Mouse (Mus musculus) cerebral cortex, adult 2 months (tissue): ENCODE measurements around the gene Zfp146.

Experiments
- WGBS: fragments of 180-500 bp; shearing (Covaris S2); methylation state at CpG from one replicate; pipeline ENCODE4 v1.1.7; 2018; 5-methylcytosine and 5-hydroxymethylcytosine counted together

Gene Zfp146

DNA sequence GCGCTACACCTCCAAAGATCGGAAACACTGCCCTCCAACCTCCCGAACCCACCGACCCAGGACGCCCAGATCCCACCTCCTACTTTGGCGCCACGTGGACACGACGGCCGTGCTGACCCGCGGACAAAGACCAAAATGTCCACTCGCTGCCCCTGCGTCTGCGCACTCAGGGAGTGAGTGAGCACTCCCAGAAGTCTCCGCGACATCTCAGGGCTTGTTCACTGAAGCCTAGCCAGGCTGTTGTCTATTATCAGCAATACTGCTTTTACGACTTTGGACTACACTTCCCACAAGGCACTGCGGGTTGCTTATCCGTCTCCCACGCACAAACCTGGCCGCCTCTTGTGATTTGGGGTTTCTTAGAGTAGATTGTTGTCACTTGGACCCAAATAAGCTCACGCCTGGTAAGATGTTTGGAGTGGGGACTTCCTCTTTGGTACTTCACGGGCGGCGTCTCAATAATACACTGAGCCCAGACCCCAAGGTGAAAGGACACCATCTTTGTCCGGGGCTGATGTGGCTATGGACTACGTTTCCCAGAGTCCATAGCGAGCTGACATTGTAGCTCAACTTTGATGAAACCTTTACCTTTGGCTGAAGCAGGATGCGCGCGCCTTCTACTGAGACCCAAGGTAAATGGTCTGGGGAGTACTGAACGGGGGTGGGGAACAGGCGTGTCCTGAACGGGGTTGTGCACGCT, at the start of gene Zfp146:
Gene Zfp146 (minus strand): TSS at position 168 of the 700 bp plus-strand sequence.
- under 1% methylated on average over 36 of the region's 36 CpGs for WGBS

DNA sequence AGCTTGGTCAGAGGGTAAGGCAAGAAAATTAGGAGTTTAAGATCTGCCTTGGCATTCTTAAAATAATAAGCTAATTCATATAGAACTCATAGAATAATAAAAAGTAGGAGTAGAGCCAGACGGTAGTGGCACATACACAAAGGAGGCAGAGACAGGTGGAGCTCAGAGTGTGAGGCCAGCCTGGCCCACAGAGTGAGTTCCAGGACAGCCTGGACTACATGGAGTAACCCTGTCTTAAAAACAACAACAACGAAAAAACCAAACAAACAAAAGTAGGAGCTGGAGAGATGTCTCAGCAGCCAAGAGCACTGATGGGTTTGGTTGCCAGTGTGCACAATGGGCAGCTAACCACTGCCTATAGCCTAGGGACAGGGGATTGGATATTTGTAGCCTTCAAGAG, 47.7 kb upstream of the Zfp146 start:
- 82% methylated on average over 2 of the region's 2 CpGs for WGBS

DNA sequence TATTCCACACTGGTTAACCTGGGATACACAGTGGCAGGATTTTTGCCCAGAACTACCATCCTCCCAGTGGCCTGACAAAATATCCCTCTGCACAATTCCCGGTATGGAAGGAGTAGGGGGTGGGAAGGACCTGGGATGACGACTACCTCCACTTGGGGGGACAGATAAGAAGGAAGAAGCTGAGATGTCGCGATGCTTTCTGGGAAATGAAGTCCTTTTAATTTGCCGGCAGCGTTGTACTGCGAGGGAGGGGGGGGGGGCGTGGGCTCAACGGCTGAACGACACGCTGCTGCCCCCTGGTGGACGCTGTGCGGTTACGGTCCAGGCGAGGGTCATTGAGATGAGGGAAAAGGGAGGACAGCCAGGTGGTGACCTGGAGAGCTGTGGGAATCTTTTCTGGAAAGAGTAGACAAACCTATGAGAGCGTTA, 47.2 kb upstream of the Zfp146 start:
- WGBS: under 1% methylated on average over 15 of the region's 16 CpGs

DNA sequence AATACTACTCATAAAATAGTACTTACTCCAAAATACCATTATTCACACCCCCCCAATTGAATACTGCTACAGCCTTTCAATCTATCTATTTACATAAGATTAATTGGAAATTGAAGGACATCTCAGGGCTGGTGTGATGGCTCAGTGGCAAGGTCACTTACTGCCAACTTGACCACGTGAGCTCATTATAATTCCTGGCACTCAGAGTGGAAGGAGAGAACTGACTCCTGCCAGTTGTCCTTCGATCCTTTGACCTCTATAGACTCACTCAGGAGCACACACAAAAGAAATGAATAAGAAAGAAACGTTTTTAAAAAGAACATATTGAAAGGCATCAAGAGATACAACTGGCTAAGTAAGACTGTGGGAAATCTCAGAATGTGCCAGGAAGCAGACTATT, 46.3 kb upstream of the Zfp146 start:
- WGBS: 68% methylated on average over 3 of the region's 3 CpGs

DNA sequence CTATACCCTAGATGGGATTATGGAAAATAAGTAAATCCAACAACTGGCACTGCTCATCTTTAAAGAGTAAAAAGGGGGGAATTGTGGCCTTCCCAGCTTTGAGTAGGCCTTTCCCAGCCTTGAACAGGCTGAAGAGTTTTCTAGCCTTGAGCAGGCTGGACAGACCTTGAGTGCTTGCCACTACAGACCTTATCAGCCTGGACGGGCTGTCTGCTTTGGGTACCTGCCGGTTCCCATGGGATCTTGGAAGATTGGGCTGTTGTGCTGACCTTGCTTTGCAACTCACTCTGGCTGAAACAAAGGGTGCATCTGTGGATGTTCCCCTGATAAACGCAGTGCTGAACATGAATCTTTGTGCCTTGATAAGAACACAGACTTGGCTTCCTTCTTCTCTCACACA, 44.3 kb upstream of the Zfp146 start:
- WGBS: 94% methylated on average over 3 of the region's 3 CpGs

DNA sequence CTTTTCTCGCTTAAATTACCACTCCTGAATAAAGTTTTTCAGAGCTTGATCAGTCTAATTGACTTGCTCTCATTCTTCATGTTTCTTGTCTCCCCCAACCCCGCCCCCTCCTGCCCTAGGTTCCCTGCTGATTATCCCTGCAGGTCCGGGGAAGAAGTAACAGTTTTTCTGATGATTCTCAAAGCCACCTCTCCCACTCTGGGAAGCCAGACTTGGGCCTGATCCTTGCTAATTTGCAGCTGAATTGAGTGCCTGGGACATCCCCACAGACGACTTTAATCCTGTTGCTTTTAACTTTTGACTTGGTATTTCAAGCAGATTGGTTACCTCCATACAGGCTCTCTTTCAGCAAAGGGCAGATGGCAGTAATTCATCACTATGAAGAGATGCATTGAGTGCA, 41.5 kb upstream of the Zfp146 start:
- 35% methylated on average over 4 of the region's 4 CpGs for WGBS

DNA sequence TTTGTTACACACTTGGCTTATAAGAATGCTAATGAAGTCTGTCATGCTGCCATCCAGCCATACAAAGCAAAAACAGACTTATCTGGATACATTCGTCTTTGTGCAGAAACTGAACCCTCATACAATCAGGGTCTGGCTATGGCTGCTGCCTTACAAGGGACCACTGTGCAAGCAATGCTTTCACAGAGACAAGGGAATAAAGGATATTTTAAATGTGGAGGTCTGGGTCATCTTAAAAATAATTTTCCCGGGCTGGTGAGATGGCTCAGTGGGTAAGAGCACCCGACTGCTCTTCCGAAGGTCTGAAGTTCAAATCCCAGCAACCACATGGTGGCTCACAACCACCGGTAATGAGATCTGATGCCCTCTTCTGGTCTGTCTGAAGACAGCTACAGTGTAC, 36.8 kb upstream of the Zfp146 start:
- 45% methylated on average over 5 of the region's 5 CpGs for WGBS

DNA sequence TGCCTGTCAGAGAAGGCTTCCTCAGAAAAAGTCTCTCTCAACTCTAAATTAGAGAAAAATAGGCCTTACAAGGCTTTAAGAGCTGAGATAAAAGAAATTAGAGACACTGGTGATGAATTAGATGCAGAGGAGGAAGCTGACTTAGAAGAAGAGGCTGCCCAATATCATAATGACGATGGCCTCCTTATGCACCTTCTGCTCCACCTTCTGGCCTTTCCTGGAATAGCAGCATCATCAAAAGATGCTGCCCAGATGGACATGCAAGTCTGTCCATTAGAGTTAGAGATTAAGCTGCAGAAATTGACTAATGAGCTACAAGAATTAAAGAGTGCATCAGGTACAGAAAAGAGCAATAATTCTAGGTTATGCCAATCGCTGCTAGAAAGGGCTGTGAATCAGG, 35.8 kb upstream of the Zfp146 start:
- 7% methylated on average over 2 of the region's 2 CpGs for WGBS

DNA sequence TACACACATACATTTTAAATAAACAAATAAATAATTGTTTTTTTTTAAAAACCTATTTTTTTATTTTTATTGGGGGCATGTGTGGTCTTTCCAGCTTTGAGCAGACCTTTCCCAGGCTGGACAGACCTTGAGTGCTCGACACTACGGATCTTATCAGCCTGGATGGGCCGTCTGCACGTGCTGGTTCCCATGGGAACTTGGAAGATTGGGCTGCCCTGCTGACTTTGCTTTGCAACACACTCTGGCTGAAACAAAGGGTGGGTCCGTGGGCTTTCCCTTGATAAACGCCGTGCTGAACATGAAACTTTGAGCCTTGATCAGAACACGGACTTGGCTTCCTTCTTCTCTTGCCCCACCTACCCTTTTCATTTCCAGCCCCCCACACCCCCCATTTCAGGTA, 34.8 kb upstream of the Zfp146 start:
- 46% methylated on average over 8 of the region's 8 CpGs for WGBS

DNA sequence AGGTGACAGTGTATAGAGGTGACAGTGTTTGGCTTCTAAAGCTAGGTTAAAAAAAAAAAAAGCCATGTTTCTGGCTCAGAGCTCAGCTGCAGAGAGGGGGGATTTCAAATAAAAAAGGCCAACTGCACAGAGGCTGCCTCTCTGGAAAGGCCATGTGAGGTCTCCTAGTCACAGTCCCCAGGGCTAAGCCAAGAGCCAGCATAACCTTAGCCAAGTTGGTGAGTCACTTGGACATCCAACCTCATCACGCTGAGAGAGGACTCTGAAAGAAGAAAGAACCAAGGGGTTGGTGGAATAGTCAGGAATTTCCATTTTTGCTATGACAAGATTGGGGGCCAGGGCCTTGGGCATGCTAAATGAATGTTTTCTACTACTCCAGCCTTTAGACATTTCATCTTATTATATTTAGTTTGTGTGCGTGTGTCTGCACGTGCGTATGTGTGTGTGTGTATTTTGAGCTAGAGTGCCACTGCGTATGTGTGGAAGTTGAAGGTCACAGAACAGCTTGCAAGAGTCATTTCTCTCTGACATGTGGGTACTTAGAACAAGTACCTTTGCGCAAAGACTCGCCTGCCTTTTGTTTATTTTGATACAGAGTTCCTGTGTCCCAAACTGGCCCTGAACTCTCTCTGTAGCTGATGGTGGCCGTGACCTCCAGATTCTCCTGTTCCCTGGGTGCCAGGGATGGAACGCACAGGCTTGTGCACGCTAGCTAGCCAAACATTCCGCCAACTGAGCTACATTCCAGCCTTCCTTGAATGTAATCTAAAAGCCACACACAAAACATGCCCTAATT, 33.5 kb upstream of the Zfp146 start:
- WGBS: 79% methylated on average over 11 of the region's 11 CpGs

DNA sequence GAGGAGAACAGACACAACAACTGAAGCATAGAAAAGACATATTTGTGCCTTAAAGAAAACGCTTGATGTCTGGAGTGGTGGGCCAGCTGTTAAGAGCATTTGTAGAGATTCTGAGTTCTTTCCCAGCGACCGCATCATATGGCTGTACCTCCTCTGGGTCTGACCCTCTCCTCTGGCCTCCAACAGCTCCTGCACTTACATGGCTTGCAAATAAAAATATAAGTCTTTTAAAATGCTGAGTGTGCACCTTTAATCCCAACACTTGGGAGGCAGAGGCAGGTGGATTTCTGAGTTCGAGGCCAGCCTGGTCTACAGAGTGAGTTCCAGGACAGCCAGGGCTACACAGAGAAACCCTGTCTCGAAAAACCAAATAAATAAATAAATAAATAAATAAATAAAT, 31.1 kb upstream of the Zfp146 start:
- WGBS: 92% methylated on average over 5 of the region's 5 CpGs

DNA sequence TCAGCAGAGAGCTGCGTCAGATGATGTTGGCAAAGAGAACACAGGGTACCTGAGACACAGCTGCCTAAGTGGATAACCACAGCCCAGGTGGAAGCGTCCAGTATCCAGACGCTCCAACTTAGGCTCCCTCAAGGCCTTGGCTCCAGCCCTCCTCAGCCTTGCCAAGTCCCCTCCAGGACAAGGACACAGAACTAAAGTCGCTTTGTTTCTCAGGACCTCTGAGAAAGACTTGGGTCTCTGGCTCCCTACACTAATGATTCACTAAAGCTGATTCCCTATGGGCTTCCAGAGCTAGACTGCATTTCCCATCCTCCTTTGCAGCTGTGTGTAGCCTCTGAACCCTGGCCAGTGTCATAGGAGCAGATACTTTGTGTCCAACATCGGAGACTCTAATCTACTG, 30.6 kb upstream of the Zfp146 start:
- 69% methylated on average over 5 of the region's 5 CpGs for WGBS

DNA sequence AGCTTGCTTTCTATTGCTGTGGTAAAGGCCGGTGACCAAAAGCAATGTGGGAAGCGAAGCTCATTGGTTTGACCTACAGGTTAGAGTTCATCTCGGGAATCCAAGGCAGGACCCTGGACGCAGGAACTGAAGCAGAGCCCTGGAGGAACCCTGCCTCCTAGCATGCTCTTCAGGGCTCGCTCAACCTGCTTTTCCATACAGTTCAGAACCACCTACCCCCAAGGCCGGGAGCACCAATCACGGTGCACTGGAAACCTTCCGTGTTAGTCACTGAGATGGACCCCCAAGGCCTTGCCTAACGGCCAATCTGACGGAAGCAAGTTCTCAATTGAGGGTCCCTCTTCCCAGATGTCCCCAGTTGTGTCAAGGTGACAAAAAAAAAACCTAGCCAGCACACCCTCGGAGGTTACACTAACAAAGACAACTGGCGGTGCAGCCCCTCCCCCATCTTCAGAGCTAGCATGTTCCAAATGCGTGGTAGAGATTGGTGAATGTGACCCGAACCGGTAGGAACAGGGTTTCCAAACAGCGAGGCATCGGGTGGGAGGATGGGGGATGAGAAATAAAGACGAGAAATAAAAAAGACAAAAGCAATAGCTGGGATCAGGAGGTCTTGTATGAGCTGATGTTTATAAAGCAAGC, 30.1 kb upstream of the Zfp146 start:
- 83% methylated on average over 18 of the region's 18 CpGs for WGBS

DNA sequence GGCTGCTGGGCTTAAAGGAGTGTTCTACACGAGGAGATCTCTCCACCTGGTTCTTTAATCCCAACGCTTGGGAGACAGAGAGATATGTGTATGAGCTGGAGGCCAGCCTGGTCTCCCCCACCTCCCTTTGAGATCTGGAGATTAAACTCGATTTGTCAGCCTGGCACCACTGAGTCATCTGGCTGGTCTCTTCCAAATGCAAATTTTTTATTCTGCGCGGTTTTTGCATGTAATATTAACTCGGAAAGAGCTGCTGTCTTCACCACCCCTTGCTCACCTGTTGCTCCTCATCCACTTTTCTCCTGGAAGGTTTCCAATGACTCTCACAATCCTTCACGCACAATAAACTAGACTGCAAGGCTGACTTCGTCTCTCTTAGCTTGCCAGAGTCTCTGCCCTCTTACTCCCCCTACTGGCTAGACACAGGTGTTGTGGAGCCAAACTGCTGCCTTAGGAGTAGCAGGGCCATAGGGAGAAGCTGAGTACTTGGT, 29.0 kb upstream of the Zfp146 start, which contains the start of gene Capns1:
Gene Capns1 (minus strand): TSS at position 331 of the 491 bp plus-strand sequence.
- WGBS: 2% methylated on average over 8 of the region's 8 CpGs

DNA sequence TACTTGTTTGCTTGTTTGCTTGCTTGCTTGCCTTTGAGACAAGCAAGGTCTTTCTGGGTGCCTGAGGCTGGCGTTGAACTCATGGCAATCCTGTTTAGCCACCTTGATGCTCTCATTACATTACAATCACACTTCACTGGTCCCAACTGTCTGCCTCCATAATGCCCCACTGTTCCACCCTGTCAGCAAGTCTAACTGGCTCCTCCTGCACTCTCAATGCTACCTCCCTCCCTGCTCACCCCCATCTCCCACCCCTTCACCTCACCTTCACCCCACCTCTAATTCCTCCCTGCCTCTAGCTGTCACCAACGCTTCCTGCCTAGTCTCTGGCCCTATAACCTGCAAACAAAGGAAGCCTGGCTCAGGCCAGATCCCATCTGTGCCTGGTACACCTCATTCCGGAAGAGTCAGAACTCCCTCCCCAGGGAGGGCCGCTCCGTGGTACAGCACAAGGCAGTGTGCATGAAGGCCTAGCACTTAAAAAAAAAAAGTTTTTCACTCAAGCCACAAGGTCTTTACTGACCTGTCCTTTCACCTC, 28.1 kb upstream of the Zfp146 start:
- 76% methylated on average over 5 of the region's 5 CpGs for WGBS

DNA sequence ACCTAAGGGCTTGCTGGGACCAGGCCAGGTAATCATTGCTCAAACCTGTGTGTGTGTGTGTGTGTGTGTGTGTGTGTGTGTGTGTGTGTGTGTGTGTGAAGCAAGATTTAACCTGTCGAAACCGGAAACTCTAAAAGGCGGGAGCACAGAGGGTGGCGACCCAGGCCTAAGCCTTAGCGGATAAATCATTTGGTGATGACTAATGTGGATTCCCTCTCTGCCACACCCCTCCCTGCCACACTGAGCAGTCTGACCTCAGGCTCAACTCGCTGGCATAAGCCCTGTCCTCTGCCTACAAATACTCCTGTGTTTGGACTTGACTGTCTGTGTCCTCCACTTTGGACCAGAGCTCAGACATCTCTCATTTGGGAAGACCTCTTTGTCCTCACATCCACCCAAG, 26.6 kb upstream of the Zfp146 start:
- 92% methylated on average over 6 of the region's 6 CpGs for WGBS

DNA sequence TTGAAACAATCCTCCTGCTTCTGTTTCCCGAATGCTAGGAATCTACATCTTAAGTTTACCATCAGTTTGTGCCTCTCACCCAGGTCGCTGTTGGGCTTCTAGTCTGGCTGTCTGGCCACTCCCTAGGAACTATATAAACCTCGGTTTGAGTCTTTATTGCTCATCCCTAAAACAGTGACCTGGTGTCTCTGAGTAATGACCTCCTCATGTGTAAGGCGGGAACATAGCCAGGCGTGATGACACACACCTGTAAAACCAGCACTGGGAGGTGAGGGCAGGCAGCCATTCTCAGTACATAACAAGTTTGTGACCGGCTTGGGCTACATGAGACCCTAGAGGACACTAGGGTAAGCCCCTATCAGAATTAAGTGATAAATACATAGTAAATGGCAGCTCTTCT, 25.9 kb upstream of the Zfp146 start:
- WGBS: 73% methylated on average over 6 of the region's 6 CpGs

DNA sequence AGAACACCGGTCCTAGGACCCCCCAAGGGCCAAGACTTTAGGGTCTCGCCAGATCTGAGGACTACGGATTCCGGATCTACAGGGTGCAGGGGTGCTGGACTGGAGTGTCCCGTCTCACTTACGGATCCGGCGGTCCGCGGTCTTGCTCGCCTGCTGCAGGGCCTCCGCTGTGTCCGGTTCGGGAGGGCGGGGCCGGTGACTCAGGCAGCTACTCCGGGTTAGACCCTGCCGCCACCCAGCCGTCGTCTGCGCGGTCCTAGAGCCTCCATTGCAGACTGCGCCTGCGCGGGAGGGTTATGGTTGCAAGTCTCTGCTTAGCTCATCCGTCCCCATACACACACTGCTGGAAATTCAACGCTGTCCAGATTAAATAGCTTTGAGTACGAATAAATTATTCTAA, 25.3 kb upstream of the Zfp146 start:
- WGBS: under 1% methylated on average over 28 of the region's 28 CpGs

DNA sequence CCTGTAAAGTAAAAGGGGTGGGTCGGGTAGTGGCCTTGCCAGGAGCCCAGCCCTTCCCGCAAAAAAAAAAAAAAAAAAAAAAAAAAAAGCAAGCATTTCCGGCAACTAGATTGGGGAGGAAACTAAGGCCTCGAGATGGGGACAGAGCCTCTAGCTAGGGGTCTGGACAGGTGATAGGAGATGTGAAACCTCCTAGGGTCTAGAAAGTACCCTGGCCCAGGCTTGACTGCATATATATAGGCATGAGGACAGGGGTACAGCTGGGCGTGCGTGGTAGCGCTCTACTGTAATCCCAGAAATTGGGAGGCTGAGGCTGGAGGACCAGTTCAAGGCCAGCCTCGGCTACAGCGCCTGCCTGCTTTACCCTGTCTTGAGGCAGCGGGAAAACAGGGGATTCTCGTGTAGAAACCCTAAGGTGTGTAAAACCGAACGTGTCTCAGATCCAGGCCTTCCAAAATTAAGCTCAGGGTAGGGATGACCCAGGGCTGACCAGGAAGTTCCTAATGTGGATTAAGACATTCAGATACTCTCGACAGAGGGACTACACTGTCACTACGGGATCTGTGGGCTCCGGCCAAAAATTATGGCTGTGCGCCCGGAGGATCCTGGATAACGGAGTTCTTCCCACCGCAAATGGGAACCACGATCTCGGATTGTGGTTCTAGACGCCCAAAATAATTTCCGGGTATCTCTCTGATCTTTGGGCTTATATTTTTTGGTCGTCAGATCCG, 24.7 kb upstream of the Zfp146 start:
- WGBS: under 1% methylated on average over 26 of the region's 26 CpGs

DNA sequence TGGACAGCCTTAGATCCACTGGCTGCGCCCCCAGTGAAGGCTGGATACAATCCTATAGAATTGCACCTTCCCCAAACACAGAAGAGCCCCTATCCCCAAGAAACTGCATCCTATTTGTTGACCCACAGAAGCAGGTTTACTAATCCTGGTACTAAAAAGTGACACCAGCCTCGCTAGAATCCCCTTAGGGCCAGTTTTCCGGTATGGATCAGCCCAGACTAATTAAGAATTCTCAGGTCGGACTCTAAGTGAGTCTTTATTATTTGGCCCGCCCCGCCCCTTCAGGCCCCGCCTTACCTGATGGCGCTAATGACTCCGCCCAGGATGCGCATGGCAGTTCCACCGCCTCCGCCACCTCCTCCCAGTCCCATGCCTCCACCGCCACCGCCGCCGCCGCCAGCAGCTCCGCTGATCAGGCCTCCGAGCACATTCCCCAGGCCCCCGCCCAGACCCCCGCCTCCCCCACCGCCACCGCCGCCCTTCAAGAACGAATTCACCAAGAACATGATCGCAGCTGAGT, 24.1 kb upstream of the Zfp146 start:
- WGBS: 2% methylated on average over 25 of the region's 26 CpGs

DNA sequence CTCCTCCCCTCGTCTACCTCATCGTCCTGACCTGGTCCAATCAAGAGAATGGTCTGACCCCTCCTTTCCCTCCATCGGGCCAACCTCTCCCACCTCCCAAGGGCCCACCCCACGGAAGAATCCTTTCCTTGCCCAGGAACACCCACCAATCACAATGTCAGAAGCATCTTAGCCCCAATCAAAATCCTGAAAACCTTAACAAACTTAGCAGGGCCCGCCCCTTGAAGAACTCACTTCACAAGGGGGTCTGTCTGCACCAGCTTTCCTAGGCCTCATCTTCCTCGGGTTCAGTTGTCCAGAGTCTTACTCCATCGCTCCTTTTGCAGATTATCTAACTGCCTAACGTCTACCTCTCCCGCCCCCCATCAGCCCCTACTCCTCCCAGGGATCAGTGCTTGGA, 23.5 kb upstream of the Zfp146 start:
- WGBS: 38% methylated on average over 9 of the region's 9 CpGs
